Mouse (Mus musculus) ES-E14 (cell line): ENCODE measurements around the gene Mrtfb. TPM values are rescaled to one million over a fixed set of nuclear protein-coding genes. Genes with fewer than 3 reads are reported as not detected.
A peak's percentile ranks its signal among the peaks of the same experiment; 100 is the strongest.

Experiments
- DNase-seq: peaks from one replicate; pipeline ENCODE4 v3.0.0-alpha.2; 2013; ENCODE audit warnings: low read depth, low spot score
- H3K27ac ChIP-seq: 2 replicates; pipeline ENCODE4 v1.5.1; 2012; ENCODE audit warnings: low read depth, mild to moderate bottlenecking, low read length, moderate library complexity, mixed read lengths; ENCODE audit not compliant: poor library complexity, insufficient read depth, severe bottlenecking
- H3K36me3 ChIP-seq: 2 replicates; pipeline ENCODE4 v1.6.1; 2012; ENCODE audit warnings: mild to moderate bottlenecking, low read length, moderate library complexity, mixed read lengths; ENCODE audit not compliant: control insufficient read depth, poor library complexity, insufficient read depth, severe bottlenecking
- H3K4me1 ChIP-seq, 2 experiments: fragments of 150-350 bp in 1 of 2; sonication (generic) in 1 of 2; 2 replicates each; pipeline ENCODE4 v1.6.1; 2012; ENCODE audit warnings: low read length in 2 of 2, mild to moderate bottlenecking in 1 of 2, mixed read lengths in 1 of 2; ENCODE audit not compliant: control insufficient read depth in 2 of 2, insufficient read depth in 2 of 2, poor library complexity in 1 of 2
- H3K4me3 ChIP-seq, 2 experiments: fragments of 150-350 bp in 1 of 2; sonication (generic) in 1 of 2; 2 replicates each; pipeline ENCODE4 v1.5.1; 2012; ENCODE audit warnings: low read length in 2 of 2, low read depth in 1 of 2, mild to moderate bottlenecking in 1 of 2, mixed read lengths in 1 of 2; ENCODE audit not compliant: insufficient read depth in 1 of 2, poor library complexity in 1 of 2, severe bottlenecking in 1 of 2
- H3K9ac ChIP-seq: 2 replicates; pipeline ENCODE4 v1.6.1; 2012; ENCODE audit warnings: low read depth, mild to moderate bottlenecking, low read length, mixed read lengths; ENCODE audit not compliant: poor library complexity, insufficient read depth, severe bottlenecking
- H3K9me3 ChIP-seq: fragments of 150-350 bp; sonication (generic); 2 replicates; pipeline ENCODE4 v1.6.1; 2012; ENCODE audit warnings: low read depth, mild to moderate bottlenecking, low read length; ENCODE audit not compliant: control insufficient read depth, insufficient read depth
- CHD2 ChIP-seq: IDR thresholded peaks from 2 replicates; pipeline ENCODE4 v1.6.1; 2014; ENCODE audit warnings: mild to moderate bottlenecking, low read depth, low read length, inconsistent platforms
- HCFC1 ChIP-seq: IDR thresholded peaks from 2 replicates; pipeline ENCODE4 v1.6.1; 2012; ENCODE audit warnings: low read length, inconsistent platforms, borderline replicate concordance; ENCODE audit not compliant: insufficient read depth
- MAFK ChIP-seq: IDR thresholded peaks from 2 replicates; pipeline ENCODE4 v1.6.1; 2014; ENCODE audit warnings: mild to moderate bottlenecking, low read depth, low read length, inconsistent platforms; ENCODE audit not compliant: insufficient read depth
- ZC3H11A ChIP-seq: IDR thresholded peaks from 2 replicates; pipeline ENCODE4 v1.6.1; 2012; ENCODE audit warnings: low read depth, mild to moderate bottlenecking, inconsistent platforms, low read length, borderline replicate concordance
- ZNF384 ChIP-seq: IDR thresholded peaks from 2 replicates; pipeline ENCODE4 v1.6.1; 2012; ENCODE audit warnings: low read depth, low read length, inconsistent platforms
- in situ Hi-C, 2 experiments: fragments of 600-800 bp; cut with MboI; formaldehyde crosslinking; loops; one replicate each; pipeline ENCODE4 v1.15.1; 2025; ENCODE audit warnings: low sequenced_read_pairs in 2 of 2, inconsistent platforms in 1 of 2; ENCODE audit not compliant: unreplicated experiment in 2 of 2
- total RNA-seq: library from RNA; depleted of rRNA; stranded (reverse); fragments of 300-350 nt; gene quantifications from 2 replicates; pipeline ENCODE4 v1.2.3, GENCODE M21; 2012; rRNA removed

Gene Mrtfb
- 8.3 and 9.6 TPM in 2 replicates for total RNA-seq

- H3K27ac ChIP-seq = peak within 1 kb of the TSS; percentile 68; the same call in 1 of the 2 replicates
- in situ Hi-C loops = no loop called here
- TF ChIP-seq ZC3H11A = no peak
- no peak for TF ChIP-seq MAFK
- no peak for TF ChIP-seq ZNF384
- TF ChIP-seq CHD2 = peak; percentile 97
- no peaks in the 10 kb centered on the region for H3K36me3 ChIP-seq
- peaks cover 0 to 2% of the 10 kb centered on the region in 2 experiments; a peak in 1 of 4 replicates for H3K4me1 ChIP-seq
- H3K4me3 ChIP-seq = peak within 1 kb of the TSS; percentile 84 to 91
- no peaks in the 10 kb centered on the region for H3K9me3 ChIP-seq
- H3K9ac ChIP-seq = peak within 1 kb of the TSS; percentile 93
- DNase-seq = peak; percentile 73
Measured at GRCm38 (mm10) chr16:13255855-13256635, at the start of gene Mrtfb. TSS of gene Mrtfb (plus strand) at chr16:13256481.

- DNase-seq = no peak
- no peak overlapping the region for H3K27ac ChIP-seq
- H3K36me3 ChIP-seq = no peaks in the 10 kb centered on the region
- no peak overlapping the region for H3K4me3 ChIP-seq
- in situ Hi-C loops = no loop called here
- no peak for TF ChIP-seq MAFK
- TF ChIP-seq CHD2 = no peak
- TF ChIP-seq ZNF384 = no peak
- TF ChIP-seq HCFC1 = no peak
- TF ChIP-seq ZC3H11A = no peak
- no peak overlapping the region for H3K9ac ChIP-seq
- no peaks in the 10 kb centered on the region for H3K4me1 ChIP-seq
- no peaks in the 10 kb centered on the region for H3K9me3 ChIP-seq
Measured at GRCm38 (mm10) chr16:13207649-13208048, 48.6 kb upstream of the Mrtfb start.

- Histone ChIP-seq H3K27ac (no peak overlapping the region), H3K9me3 (no peaks in the 10 kb centered on the region), H3K4me3 (no peak overlapping the region), H3K4me1 (no peaks in the 10 kb centered on the region), H3K9ac (no peak overlapping the region), H3K36me3 (no peaks in the 10 kb centered on the region)
- no peak for TF ChIP-seq HCFC1
- no peak for TF ChIP-seq CHD2
- TF ChIP-seq ZC3H11A = no peak
- TF ChIP-seq ZNF384 = no peak
- no peak for TF ChIP-seq MAFK
- in situ Hi-C loops = no loop called here
- no peak for DNase-seq
Measured at GRCm38 (mm10) chr16:13208087-13208486, 48.2 kb upstream of the Mrtfb start.

- Histone ChIP-seq H3K4me1 (no peaks in the 10 kb centered on the region), H3K9ac (no peak overlapping the region), H3K9me3 (no peaks in the 10 kb centered on the region), H3K36me3 (no peaks in the 10 kb centered on the region), H3K27ac (no peak overlapping the region), H3K4me3 (no peak overlapping the region)
- DNase-seq = no peak
- in situ Hi-C loops = no loop called here
- TF ChIP-seq HCFC1 = no peak
- TF ChIP-seq ZC3H11A = no peak
- TF ChIP-seq ZNF384 = no peak
- TF ChIP-seq MAFK = no peak
- no peak for TF ChIP-seq CHD2
Measured at GRCm38 (mm10) chr16:13212781-13213180, 43.5 kb upstream of the Mrtfb start.
